Mouse (Mus musculus) pancreas, adult 10 weeks (tissue): Measurements from ENCODE around the gene Usp34. TPM values are rescaled to one million over a fixed set of nuclear protein-coding genes. Genes with fewer than 3 reads are reported as not detected.

Experiments
- polyA plus RNA-seq: library from polyadenylated mRNA; stranded (reverse); fragments of 350-450 nt; fragmentation: Illumina TruSeq; extraction: RNeasy Lipid Tissue Mini Kit (QIAGEN cat#74804); gene quantifications from one replicate; pipeline ENCODE4 v1.2.3, GENCODE M21; 2015; ENCODE audit warnings: low read depth, low replicate concordance; ENCODE audit not compliant: insufficient read depth

The Usp34 gene
- 8.6 TPM for polyA plus RNA-seq

GRCm38 (mm10) chr11:23306764-23307565 is at the start of gene Usp34:
TSS of gene Usp34 (plus strand) at chr11:23306895.

DNA sequence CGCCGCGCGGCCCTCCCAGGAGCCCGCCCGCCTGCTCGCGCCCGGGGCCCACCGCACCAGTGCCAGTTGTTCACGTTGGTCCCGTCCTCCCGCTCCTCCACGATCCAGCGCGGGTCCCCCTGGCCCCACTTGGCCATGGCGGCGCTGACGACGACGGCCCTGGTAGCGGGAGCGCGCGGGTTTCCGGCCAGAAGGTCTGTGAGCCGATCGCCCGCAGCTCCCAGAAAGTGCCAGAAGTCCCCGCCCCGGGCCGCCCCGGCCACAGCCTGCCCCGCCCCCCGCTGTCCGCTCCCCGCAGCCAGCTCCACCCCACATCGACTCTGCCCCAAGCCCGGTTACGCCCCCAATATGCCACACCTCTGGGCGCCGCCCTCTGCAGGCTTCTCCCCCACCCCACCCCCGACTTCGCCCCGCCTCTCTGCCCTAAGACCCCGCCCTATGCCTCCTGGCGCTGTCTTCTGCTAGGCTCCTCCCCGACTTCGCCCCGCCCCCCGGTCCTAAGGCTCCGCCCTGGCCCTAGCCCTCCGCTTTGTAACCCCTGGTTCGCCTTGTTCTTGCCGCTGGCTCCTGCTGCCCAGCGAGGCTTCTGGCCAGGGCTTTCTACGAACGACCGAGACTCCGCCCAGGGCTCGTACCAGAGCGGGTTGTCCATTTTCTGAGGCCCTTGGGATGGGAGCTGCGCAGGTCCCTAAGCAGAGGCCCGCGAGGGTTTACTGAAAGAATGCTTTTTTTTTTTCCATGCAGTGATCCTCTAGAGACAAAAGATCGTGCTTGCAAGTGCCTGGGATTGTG is 191.2 kb downstream of the Usp34 start, which contains the start of gene Ahsa2:
Gene Ahsa2, minus strand, starts transcription at position 313 of the 792 bp plus-strand sequence.

GRCm38 (mm10) chr11:23520473-23521205 is 213.9 kb downstream of the Usp34 start, which contains the start of gene 1700093K21Rik:
TSS of gene 1700093K21Rik (minus strand) at chr11:23521155.

Other genes starting within 250 kb of the Usp34 start
- 9.9 TPM for gene Xpo1, start 50.9 kb upstream of the Usp34 start, polyA plus RNA-seq
- 10.3 TPM for gene Ahsa2, start 191.1 kb downstream of the Usp34 start, polyA plus RNA-seq
- 1.6 TPM for gene 1700093K21Rik, start 214.3 kb downstream of the Usp34 start, polyA plus RNA-seq